Mouse (Mus musculus): ENCODE results near the gene Pdia5. TPM values are rescaled to one million over a fixed set of nuclear protein-coding genes. Genes with fewer than 3 reads are reported as not detected.
A peak's percentile ranks its signal among the peaks of the same experiment; 100 is the strongest.

The Pdia5 gene
- total RNA-seq, 2 experiments from 2014 or later = 3.1 to 4.7 TPM

- peak; percentile 82 to 86 for DNase-seq
Observed at GRCm38 (mm10) chr16:35441346-35442025, 49.2 kb downstream of the Pdia5 start.

GRCm38 (mm10) chr16:35439046-35439445 is 51.6 kb downstream of the Pdia5 start:
- no peak for DNase-seq

GRCm38 (mm10) chr16:35431608-35432007 is 59.1 kb downstream of the Pdia5 start:
- no peak for DNase-seq

- no peak for DNase-seq
Observed at GRCm38 (mm10) chr16:35424926-35425325, 65.7 kb downstream of the Pdia5 start.

GRCm38 (mm10) chr16:35423250-35424139 is 67.2 kb downstream of the Pdia5 start:
- DNase-seq = no peak

GRCm38 (mm10) chr16:35422705-35423104 is 68.0 kb downstream of the Pdia5 start:
- no peak for DNase-seq

GRCm38 (mm10) chr16:35422141-35422540 is 68.5 kb downstream of the Pdia5 start:
- DNase-seq = peak; percentile 16 to 29

GRCm38 (mm10) chr16:35414616-35415015 is 76.1 kb downstream of the Pdia5 start:
- no peak for DNase-seq

GRCm38 (mm10) chr16:35406706-35407105 is 84.0 kb downstream of the Pdia5 start:
- DNase-seq = no peak

GRCm38 (mm10) chr16:35406166-35406565 is 84.5 kb downstream of the Pdia5 start:
- no peak for DNase-seq

- DNase-seq = no peak
Observed at GRCm38 (mm10) chr16:35405348-35406080, 85.2 kb downstream of the Pdia5 start.

GRCm38 (mm10) chr16:35404864-35405263 is 85.8 kb downstream of the Pdia5 start:
- DNase-seq = no peak

- DNase-seq = no peak
Observed at GRCm38 (mm10) chr16:35403891-35404290, 86.8 kb downstream of the Pdia5 start.

GRCm38 (mm10) chr16:35403356-35403755 is 87.3 kb downstream of the Pdia5 start:
- peak; percentile 41 to 56 for DNase-seq

- DNase-seq = no peak
Observed at GRCm38 (mm10) chr16:35392813-35393212, 97.9 kb downstream of the Pdia5 start.

- DNase-seq = no peak
Observed at GRCm38 (mm10) chr16:35385654-35386053, 105.0 kb downstream of the Pdia5 start.

GRCm38 (mm10) chr16:35380048-35380447 is 110.6 kb downstream of the Pdia5 start:
- no peak for DNase-seq

- no peak for DNase-seq
Observed at GRCm38 (mm10) chr16:35379344-35379743, 111.3 kb downstream of the Pdia5 start.

- DNase-seq = no peak
Observed at GRCm38 (mm10) chr16:35364063-35364428, 126.6 kb downstream of the Pdia5 start.

GRCm38 (mm10) chr16:35363150-35364062 is 127.3 kb downstream of the Pdia5 start, which contains the start of gene Sec22a:
TSS of gene Sec22a (minus strand) at chr16:35363918.
- DNase-seq = peak; percentile 92 to 93

GRCm38 (mm10) chr16:35362221-35362620 is 128.5 kb downstream of the Pdia5 start:
- no peak for DNase-seq

- DNase-seq = peak in 1 of 2 experiments; percentile 7
Observed at GRCm38 (mm10) chr16:35360593-35360992, 130.1 kb downstream of the Pdia5 start.

All from layer of hippocampus, postnatal 36 days (tissue).